Mouse (Mus musculus) kidney, embryonic 14.5 days (tissue): ENCODE measurements at regions not wholly inside any gene's neighbourhood (a gene's known extent, or its start where the extent isn't known, plus 50 kb on each side); places are given as distances from the start of the nearest gene placed in this dataset.
"Not testable (repeated sequence)": the region's sequence is repeated elsewhere in the genome, so short reads cannot be mapped to it uniquely, and the experiment has no call there.

ENCODE experiments used
- ATAC-seq: fragments of 200-750 bp; cut with Nextera tagmentation; 2 replicates; pipeline ENCODE4 v1.8.0; 2017; ENCODE audit warnings: moderate number of reproducible peaks, mild to moderate bottlenecking, moderate TSS enrichment, moderate library complexity; ENCODE audit not compliant: low FRiP score, low TSS enrichment
- H3K27ac ChIP-seq: fragments of 300-500 bp; sonication (generic); 2 replicates; pipeline ENCODE4 v1.5.1; 2014; ENCODE audit warnings: low read depth, mild to moderate bottlenecking, low read length, moderate library complexity, mixed read lengths
- H3K27me3 ChIP-seq: fragments of 300-500 bp; sonication (generic); 2 replicates; pipeline ENCODE4 v1.6.1; 2014; ENCODE audit warnings: mild to moderate bottlenecking, low read length; ENCODE audit not compliant: control insufficient read depth, insufficient read depth
- H3K36me3 ChIP-seq: fragments of 300-500 bp; sonication (generic); 2 replicates; pipeline ENCODE4 v1.6.1; 2014; ENCODE audit warnings: low read length, mixed read lengths; ENCODE audit not compliant: control insufficient read depth, insufficient read depth
- H3K4me1 ChIP-seq: fragments of 300-500 bp; sonication (generic); 2 replicates; pipeline ENCODE4 v1.6.1; 2014; ENCODE audit warnings: low read length, mixed read lengths; ENCODE audit not compliant: control insufficient read depth, insufficient read depth
- H3K4me2 ChIP-seq: fragments of 300-500 bp; sonication (generic); replicated peaks from 2 replicates; pipeline ENCODE4 v1.6.1; 2014; ENCODE audit warnings: low read depth, mild to moderate bottlenecking, low read length
- H3K4me3 ChIP-seq: fragments of 300-500 bp; sonication (generic); 2 replicates; pipeline ENCODE4 v1.5.1; 2014; ENCODE audit warnings: mild to moderate bottlenecking, low read length
- H3K9ac ChIP-seq: fragments of 300-500 bp; sonication (generic); 2 replicates; pipeline ENCODE4 v1.6.1; 2014; ENCODE audit warnings: low read depth, mild to moderate bottlenecking, low read length, moderate library complexity
- H3K9me3 ChIP-seq: fragments of 300-500 bp; sonication (generic); 2 replicates; pipeline ENCODE4 v1.6.1; 2016; ENCODE audit warnings: low read length; ENCODE audit not compliant: control insufficient read depth
- WGBS: fragments of 180-500 bp; shearing (Covaris S2); extraction: QIAGEN DNeasy Blood & Tissue Kit; methylation state at CpG from one replicate; pipeline ENCODE4 v1.1.7; 2014; 5-methylcytosine and 5-hydroxymethylcytosine counted together

DNA sequence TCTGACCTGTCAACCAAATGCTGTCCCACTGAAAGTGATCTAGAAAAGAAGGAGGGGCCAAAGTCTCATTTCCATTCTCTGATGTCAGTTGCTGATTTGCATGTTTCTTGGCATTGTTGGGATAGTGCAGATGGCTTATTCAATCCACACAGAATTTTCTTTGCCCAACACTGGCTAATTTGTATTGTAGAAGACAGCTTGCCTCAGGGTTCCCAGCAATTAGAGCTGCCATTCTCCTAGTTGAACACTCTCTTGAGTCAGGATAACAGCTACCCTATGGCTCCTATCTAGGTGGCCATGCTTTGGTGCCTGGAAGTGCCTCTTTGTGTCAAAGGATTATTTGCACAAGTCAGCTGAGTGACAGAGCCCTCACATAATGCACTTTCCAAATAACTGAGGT, 569.0 kb downstream of the Lrriq3 start:
- no peak for ATAC-seq
- H3K9ac ChIP-seq = no peak overlapping the region
- H3K27ac ChIP-seq = no peak overlapping the region
- H3K4me1 ChIP-seq = no peaks in the 10 kb centered on the region
- H3K4me2 ChIP-seq = no peak overlapping the region
- H3K36me3 ChIP-seq = no peaks in the 10 kb centered on the region
- H3K27me3 ChIP-seq = no peaks in the 10 kb centered on the region
- no peak overlapping the region for H3K4me3 ChIP-seq
- no peaks in the 10 kb centered on the region for H3K9me3 ChIP-seq

DNA sequence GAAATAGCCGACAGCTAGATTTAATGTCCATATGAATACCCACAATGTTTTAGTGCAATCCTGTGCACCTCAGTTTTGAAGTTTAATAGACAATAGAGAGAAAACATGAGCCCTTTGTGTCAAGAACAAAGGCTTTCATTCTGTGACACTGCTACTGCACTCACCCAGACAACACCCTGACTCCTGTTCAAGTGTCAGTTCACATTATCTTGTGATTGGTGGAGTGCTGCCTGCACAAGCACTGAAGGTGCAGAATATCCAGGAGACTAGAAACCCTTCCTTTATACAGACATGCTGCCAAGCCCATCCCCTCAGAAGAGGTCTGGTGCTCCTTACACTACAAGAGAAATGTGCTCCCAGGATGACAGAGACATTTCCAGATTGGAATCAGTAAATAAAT, 579.3 kb downstream of the Lrriq3 start:
- no peak overlapping the region for H3K9ac ChIP-seq
- H3K9me3 ChIP-seq = no peaks in the 10 kb centered on the region
- H3K4me2 ChIP-seq = no peak overlapping the region
- no peak overlapping the region for H3K4me3 ChIP-seq
- H3K27me3 ChIP-seq = no peaks in the 10 kb centered on the region
- no peak overlapping the region for H3K27ac ChIP-seq
- WGBS = 85% methylated on average over 1 of the region's 1 CpGs
- no peak for ATAC-seq
- no peaks in the 10 kb centered on the region for H3K36me3 ChIP-seq
- H3K4me1 ChIP-seq = no peaks in the 10 kb centered on the region

- ATAC-seq = no peak
- Histone ChIP-seq H3K9me3 (no peaks in the 10 kb centered on the region), H3K4me2 (no peak overlapping the region), H3K27me3 (no peaks in the 10 kb centered on the region), H3K36me3 (no peaks in the 10 kb centered on the region), H3K27ac (no peak overlapping the region), H3K4me1 (no peaks in the 10 kb centered on the region), H3K4me3 (no peak overlapping the region), H3K9ac (no peak overlapping the region)
- WGBS = 87% methylated on average over 4 of the region's 4 CpGs
Measured at GRCm38 (mm10) chr3:155680200-155680599, 587.0 kb downstream of the Lrriq3 start.

DNA sequence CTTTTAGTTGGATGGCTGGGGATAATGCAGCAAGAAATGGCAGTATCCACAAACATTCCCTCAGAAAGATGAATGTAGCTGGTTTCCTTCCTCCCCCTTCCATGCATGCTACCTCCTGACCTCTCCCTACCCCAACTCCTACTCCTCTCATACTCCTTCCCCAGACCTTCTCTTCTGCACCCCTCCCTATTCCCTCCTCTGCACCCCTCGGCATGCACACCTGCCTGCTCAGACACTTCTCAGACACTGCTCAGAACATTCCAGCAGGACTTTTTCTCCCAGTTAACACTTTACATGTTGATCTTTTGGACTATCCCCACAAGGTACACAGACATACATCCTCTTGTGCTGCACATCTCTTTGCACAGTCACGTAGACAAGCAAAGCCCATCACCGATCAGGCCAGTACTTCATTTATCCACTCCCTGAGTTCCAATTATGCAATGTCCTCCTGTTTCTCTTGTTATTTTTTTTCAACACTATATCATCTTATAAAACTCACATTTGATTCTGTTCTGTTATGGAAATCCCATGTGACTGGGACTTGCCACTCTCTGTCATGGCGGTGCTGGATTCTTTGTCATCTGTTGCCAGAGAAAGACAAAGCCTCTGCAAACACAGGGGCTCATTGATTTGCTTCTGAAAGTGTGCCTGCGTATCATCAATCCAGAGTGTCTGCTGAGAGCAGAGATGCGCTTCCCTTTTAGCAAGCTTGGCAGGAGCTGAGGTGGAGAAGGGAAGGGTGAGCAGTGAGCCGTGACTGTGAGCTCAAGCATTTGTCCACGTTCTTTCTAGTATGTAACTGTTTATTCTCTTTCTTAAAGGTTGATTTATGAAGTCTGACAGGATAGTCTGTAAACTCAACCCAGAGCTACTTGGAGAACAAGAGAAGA, 589.9 kb downstream of the Lrriq3 start:
- Histone ChIP-seq H3K4me3 (no peak overlapping the region), H3K27me3 (no peaks in the 10 kb centered on the region), H3K9ac (no peak overlapping the region), H3K36me3 (no peaks in the 10 kb centered on the region), H3K9me3 (no peaks in the 10 kb centered on the region), H3K27ac (no peak overlapping the region), H3K4me2 (no peak overlapping the region), H3K4me1 (no peaks in the 10 kb centered on the region)
- ATAC-seq = peak; percentile 92
- WGBS = 46% methylated on average over 8 of the region's 8 CpGs

GRCm38 (mm10) chr3:155688358-155688757, 595.1 kb downstream of the Lrriq3 start:
- WGBS = 92% methylated on average over 5 of the region's 5 CpGs
- ATAC-seq = no peak

GRCm38 (mm10) chr3:155723011-155723510, 629.8 kb downstream of the Lrriq3 start:
- no peaks in the 10 kb centered on the region for H3K9me3 ChIP-seq
- no peak overlapping the region for H3K4me3 ChIP-seq
- 84% methylated on average over 5 of the region's 5 CpGs for WGBS
- no peak overlapping the region for H3K27ac ChIP-seq
- no peak overlapping the region for H3K9ac ChIP-seq
- H3K4me2 ChIP-seq = no peak overlapping the region
- ATAC-seq = no peak
- H3K36me3 ChIP-seq = no peaks in the 10 kb centered on the region
- H3K4me1 ChIP-seq = no peaks in the 10 kb centered on the region
- H3K27me3 ChIP-seq = no peaks in the 10 kb centered on the region

More at GRCm38 (mm10) chr3:155688358-155688757, 595.1 kb downstream of the Lrriq3 start:
- Histone ChIP-seq H3K27me3 (no peaks in the 10 kb centered on the region), H3K9me3 (no peaks in the 10 kb centered on the region), H3K9ac (no peak overlapping the region), H3K4me2 (no peak overlapping the region), H3K4me1 (no peaks in the 10 kb centered on the region), H3K4me3 (no peak overlapping the region), H3K36me3 (no peaks in the 10 kb centered on the region), H3K27ac (no peak overlapping the region)

GRCm38 (mm10) chr3:155742421-155742820, 649.2 kb downstream of the Lrriq3 start:
- no peaks in the 10 kb centered on the region for H3K36me3 ChIP-seq
- no peak overlapping the region for H3K9ac ChIP-seq
- H3K27ac ChIP-seq = no peak overlapping the region
- ATAC-seq = no peak
- 88% methylated on average over 2 of the region's 2 CpGs for WGBS
- no peaks in the 10 kb centered on the region for H3K9me3 ChIP-seq
- no peaks in the 10 kb centered on the region for H3K4me1 ChIP-seq
- H3K4me2 ChIP-seq = no peak overlapping the region
- H3K27me3 ChIP-seq = no peaks in the 10 kb centered on the region
- H3K4me3 ChIP-seq = no peak overlapping the region

GRCm38 (mm10) chr3:155746601-155747000, 653.4 kb downstream of the Lrriq3 start:
- not testable (repeated sequence) for H3K4me2 ChIP-seq, H3K9me3 ChIP-seq, H3K4me1 ChIP-seq, ATAC-seq, H3K27ac ChIP-seq, H3K4me3 ChIP-seq, H3K9ac ChIP-seq, H3K27me3 ChIP-seq, H3K36me3 ChIP-seq
- WGBS = 44% methylated on average over 1 of the region's 1 CpGs

- Histone ChIP-seq H3K9me3 (no peaks in the 10 kb centered on the region), H3K4me1 (no peaks in the 10 kb centered on the region), H3K36me3 (no peaks in the 10 kb centered on the region), H3K9ac (no peak overlapping the region), H3K27me3 (no peaks in the 10 kb centered on the region), H3K4me3 (no peak overlapping the region), H3K4me2 (no peak overlapping the region), H3K27ac (no peak overlapping the region)
- ATAC-seq = no peak
Measured at GRCm38 (mm10) chr3:155747511-155747910, 654.3 kb downstream of the Lrriq3 start.
